Mouse (Mus musculus) hindbrain, embryonic 13.5 days (tissue): ENCODE data around the gene AC141477.1. TPM values are rescaled to one million over a fixed set of nuclear protein-coding genes. Genes with fewer than 3 reads are reported as not detected.

Experiments
- ATAC-seq: fragments of 200-750 bp; cut with Nextera tagmentation; 2 replicates; pipeline ENCODE4 v1.8.0; 2017; ENCODE audit warnings: moderate TSS enrichment; ENCODE audit not compliant: low FRiP score
- H3K27ac ChIP-seq: fragments of 300-500 bp; sonication (generic); 2 replicates; pipeline ENCODE4 v1.5.1; 2015; ENCODE audit warnings: inconsistent platforms, mild to moderate bottlenecking, moderate library complexity
- H3K27me3 ChIP-seq: fragments of 300-500 bp; sonication (generic); 2 replicates; pipeline ENCODE4 v1.6.1; 2015; ENCODE audit warnings: mild to moderate bottlenecking, inconsistent platforms
- H3K36me3 ChIP-seq: fragments of 300-500 bp; sonication (generic); 2 replicates; pipeline ENCODE4 v1.6.1; 2015; ENCODE audit warnings: mild to moderate bottlenecking, inconsistent platforms
- H3K4me1 ChIP-seq: fragments of 300-500 bp; sonication (generic); replicated peaks from 2 replicates; pipeline ENCODE4 v1.6.1; 2015; ENCODE audit warnings: inconsistent platforms
- H3K4me2 ChIP-seq: fragments of 300-500 bp; sonication (generic); 2 replicates; pipeline ENCODE4 v1.6.1; 2015; ENCODE audit warnings: inconsistent platforms, mild to moderate bottlenecking, moderate library complexity
- H3K4me3 ChIP-seq: fragments of 300-500 bp; sonication (generic); 2 replicates; pipeline ENCODE4 v1.5.1; 2015; ENCODE audit warnings: mild to moderate bottlenecking, inconsistent platforms
- H3K9ac ChIP-seq: fragments of 300-500 bp; sonication (generic); 2 replicates; pipeline ENCODE4 v1.6.1; 2015; ENCODE audit warnings: mild to moderate bottlenecking, inconsistent platforms
- H3K9me3 ChIP-seq: fragments of 300-500 bp; sonication (generic); 2 replicates; pipeline ENCODE4 v1.6.1; 2016; ENCODE audit warnings: inconsistent platforms
- WGBS: fragments of 180-500 bp; shearing (Covaris S2); methylation state at CpG from one replicate; pipeline ENCODE4 v1.1.7; 2015; 5-methylcytosine and 5-hydroxymethylcytosine counted together
- polyA plus RNA-seq: library from polyadenylated mRNA; unstranded; fragments of >200 nt; fragmentation: Nextera tagmentation; extraction: Ambion mirVana; gene quantifications from 2 replicates; pipeline ENCODE4 v1.2.1, GENCODE M21; 2015

Gene AC141477.1
- polyA plus RNA-seq = not detected in 2 replicates

DNA sequence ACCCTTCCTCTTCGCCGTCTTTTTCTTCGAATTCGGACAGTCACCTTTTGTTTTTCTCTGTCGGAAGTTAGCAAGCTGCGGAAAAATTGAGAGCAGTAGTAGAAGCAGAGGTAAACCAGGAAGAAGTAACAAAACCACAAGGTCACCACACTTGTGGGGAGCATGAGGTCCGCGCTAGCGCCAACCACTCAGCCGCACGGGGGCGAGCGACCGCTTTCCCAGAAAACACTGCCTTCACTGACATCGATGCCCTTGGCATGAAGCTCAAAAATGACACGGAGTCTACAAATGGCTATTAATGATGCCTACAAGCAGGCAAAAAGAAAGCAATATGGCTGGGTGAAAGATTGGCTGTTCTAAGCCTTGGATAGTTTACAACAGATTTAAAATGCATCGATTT is at the start of gene AC141477.1:
TSS of gene AC141477.1 (minus strand) at position 164 of the 400 bp plus-strand sequence.
- peak within 1 kb of the TSS; percentile 77 for H3K4me2 ChIP-seq
- no peak for ATAC-seq
- H3K27me3 ChIP-seq = no peaks in the 10 kb centered on the region
- 96% methylated on average over 17 of the region's 17 CpGs for WGBS
- H3K36me3 ChIP-seq = peaks cover 44% of the 10 kb centered on the region
- H3K27ac ChIP-seq = no peak within 1 kb of the TSS
- H3K9me3 ChIP-seq = no peaks in the 10 kb centered on the region
- H3K9ac ChIP-seq = no peak within 1 kb of the TSS
- H3K4me1 ChIP-seq = peaks cover 21% of the 10 kb centered on the region
- peak within 1 kb of the TSS; percentile 90; the same call in 1 of the 2 replicates for H3K4me3 ChIP-seq

DNA sequence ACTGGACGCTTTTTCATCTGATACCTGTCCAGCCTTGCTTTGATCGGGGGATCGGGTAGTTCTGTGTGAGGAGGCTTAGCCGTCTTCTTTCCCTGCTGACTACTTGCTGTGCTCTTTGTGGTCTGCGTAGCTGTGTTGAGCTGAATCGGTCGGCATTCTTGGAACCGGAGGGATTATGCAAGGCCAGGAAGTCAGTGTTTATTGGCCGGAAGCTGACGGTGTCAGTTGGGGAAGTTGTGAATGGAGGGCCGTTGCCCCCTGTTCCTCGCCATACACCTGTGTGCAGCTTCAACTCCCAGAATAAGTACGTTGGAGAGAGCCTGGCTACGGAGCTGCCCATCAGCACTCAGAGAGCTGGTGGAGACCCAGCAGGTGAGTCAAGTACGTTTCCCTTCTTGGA is 49.0 kb upstream of the AC141477.1 start:
- H3K4me1 ChIP-seq = no peaks in the 10 kb centered on the region
- no peak overlapping the region for H3K4me2 ChIP-seq
- no peak overlapping the region for H3K4me3 ChIP-seq
- ATAC-seq = no peak
- H3K9ac ChIP-seq = no peak overlapping the region
- H3K27ac ChIP-seq = no peak overlapping the region
- H3K36me3 ChIP-seq = peaks cover 94% of the 10 kb centered on the region
- H3K27me3 ChIP-seq = no peaks in the 10 kb centered on the region
- no peaks in the 10 kb centered on the region for H3K9me3 ChIP-seq
- 96% methylated on average over 15 of the region's 15 CpGs for WGBS

DNA sequence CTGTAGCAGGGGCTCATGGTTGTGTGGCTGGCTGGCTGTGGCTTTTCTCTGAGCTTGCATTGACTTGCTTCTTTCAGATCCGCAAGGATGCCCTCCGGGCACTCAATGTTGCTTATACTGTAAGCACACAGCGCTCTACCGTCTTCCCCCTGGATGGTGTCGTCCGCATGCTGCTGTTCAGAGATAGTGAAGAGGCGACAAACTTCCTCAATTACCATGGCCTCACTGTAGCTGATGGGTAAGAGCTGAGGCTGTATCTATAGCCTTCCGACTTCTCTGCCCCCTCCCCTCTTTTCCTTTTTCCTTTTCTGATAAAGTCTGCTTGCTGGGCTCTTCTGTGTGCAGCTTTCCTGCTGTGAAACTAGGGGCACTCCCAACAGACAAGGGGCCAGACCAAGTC is 48.0 kb upstream of the AC141477.1 start:
- Histone ChIP-seq H3K9me3 (no peaks in the 10 kb centered on the region), H3K9ac (no peak overlapping the region), H3K4me2 (no peak overlapping the region), H3K4me3 (no peak overlapping the region), H3K4me1 (no peaks in the 10 kb centered on the region), H3K27ac (no peak overlapping the region), H3K36me3 (peaks cover 94% of the 10 kb centered on the region), H3K27me3 (no peaks in the 10 kb centered on the region)
- WGBS = 96% methylated on average over 8 of the region's 8 CpGs
- ATAC-seq = no peak

DNA sequence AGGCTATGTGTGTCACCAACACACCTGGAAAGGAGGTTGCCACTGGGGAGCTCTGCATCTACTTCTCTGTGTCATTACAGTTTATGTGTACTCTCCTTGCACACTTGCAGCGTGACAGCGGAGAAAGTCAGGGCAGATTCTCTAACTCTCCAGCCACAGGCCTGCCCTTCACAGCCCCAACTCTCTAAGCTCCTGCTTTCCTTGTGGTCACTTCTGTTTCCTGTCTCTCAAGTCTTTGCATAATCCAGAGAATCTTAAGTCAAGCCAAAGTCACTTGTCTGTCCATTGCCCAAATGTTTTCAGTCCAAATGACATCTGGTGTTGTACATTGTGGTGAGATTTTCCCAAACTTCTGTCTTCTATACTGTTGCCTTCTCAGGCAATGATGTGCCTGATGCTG is 46.1 kb upstream of the AC141477.1 start:
- ATAC-seq = no peak
- H3K27ac ChIP-seq = no peak overlapping the region
- no peaks in the 10 kb centered on the region for H3K9me3 ChIP-seq
- H3K4me3 ChIP-seq = no peak overlapping the region
- no peak overlapping the region for H3K9ac ChIP-seq
- 100% methylated on average over 2 of the region's 2 CpGs for WGBS
- no peak overlapping the region for H3K4me2 ChIP-seq
- H3K36me3 ChIP-seq = peaks cover 98% of the 10 kb centered on the region
- H3K4me1 ChIP-seq = no peaks in the 10 kb centered on the region
- H3K27me3 ChIP-seq = no peaks in the 10 kb centered on the region

DNA sequence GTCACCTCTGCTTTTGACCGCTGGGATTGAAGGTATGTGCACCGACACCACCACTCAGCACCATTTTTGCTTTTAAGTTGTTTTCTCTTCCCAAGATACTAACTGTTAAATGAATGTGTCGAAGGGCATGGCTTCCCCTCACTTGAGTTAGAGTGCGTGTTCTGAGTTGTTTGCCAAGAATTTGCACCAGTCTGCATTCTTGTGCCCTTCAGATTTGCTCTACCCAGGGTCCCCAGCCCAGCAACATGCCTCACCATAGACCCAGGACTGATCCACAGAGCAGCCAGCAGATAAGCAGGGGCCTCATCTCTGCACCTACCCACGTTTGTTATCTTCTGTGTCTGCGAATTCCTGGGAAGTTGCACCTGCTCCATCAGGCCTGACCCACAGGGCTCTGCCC is 41.2 kb upstream of the AC141477.1 start:
- 94% methylated on average over 6 of the region's 6 CpGs for WGBS
- ATAC-seq = no peak
- no peak overlapping the region for H3K4me3 ChIP-seq
- no peak overlapping the region for H3K9ac ChIP-seq
- H3K4me2 ChIP-seq = no peak overlapping the region
- H3K4me1 ChIP-seq = no peaks in the 10 kb centered on the region
- H3K36me3 ChIP-seq = peaks cover 98% of the 10 kb centered on the region
- H3K9me3 ChIP-seq = no peaks in the 10 kb centered on the region
- no peaks in the 10 kb centered on the region for H3K27me3 ChIP-seq
- H3K27ac ChIP-seq = no peak overlapping the region

DNA sequence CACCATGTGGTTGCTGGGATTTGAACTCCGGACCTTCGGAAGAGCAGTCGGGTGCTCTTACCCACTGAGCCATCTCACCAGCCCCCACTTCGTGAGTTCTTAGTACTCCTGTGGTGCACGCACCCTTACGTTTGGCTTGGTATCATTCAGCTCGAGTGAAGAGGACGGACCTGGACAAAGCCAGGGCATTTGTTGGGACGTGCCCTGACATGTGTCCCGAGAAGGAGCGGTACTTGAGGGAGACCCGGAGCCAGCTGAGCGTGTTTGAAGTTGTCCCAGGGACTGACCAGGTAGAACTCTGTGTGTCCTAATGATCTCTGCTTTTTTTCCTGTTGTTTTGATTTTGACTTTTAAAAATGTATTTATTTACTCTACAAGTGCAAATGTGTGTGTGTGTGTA is 40.6 kb upstream of the AC141477.1 start:
- Histone ChIP-seq H3K4me1 (no peaks in the 10 kb centered on the region), H3K4me2 (no peak overlapping the region), H3K9me3 (no peaks in the 10 kb centered on the region), H3K36me3 (peaks cover 98% of the 10 kb centered on the region), H3K9ac (no peak overlapping the region), H3K27me3 (no peaks in the 10 kb centered on the region), H3K4me3 (no peak overlapping the region), H3K27ac (no peak overlapping the region)
- ATAC-seq = no peak
- 92% methylated on average over 13 of the region's 13 CpGs for WGBS

DNA sequence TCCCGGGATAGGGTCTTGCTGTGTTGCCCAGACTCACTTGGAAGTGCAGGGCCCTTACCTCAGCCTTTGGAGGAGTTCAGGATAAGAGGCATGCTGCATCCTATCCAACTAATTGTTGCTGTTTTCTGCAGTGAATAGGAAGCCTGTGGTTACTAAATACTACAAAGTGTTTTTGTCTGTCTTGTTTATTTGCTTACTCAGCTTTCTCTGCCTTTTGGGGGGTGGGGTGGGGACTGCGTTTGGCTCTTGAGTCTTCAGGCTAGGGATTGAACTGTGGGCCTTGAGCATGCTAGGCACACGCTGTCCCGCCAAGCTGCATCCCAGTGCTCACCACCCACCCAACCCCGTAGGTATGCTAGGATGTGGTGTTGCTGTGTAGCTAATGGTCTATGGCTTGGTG is 33.5 kb upstream of the AC141477.1 start:
- Histone ChIP-seq H3K27me3 (no peaks in the 10 kb centered on the region), H3K9me3 (no peaks in the 10 kb centered on the region), H3K4me2 (no peak overlapping the region; the same call in 1 of the 2 replicates), H3K36me3 (peaks cover 76% of the 10 kb centered on the region), H3K4me3 (no peak overlapping the region), H3K9ac (no peak overlapping the region), H3K4me1 (peaks cover 40% of the 10 kb centered on the region), H3K27ac (no peak overlapping the region)
- ATAC-seq = no peak
- WGBS = 92% methylated on average over 5 of the region's 5 CpGs

DNA sequence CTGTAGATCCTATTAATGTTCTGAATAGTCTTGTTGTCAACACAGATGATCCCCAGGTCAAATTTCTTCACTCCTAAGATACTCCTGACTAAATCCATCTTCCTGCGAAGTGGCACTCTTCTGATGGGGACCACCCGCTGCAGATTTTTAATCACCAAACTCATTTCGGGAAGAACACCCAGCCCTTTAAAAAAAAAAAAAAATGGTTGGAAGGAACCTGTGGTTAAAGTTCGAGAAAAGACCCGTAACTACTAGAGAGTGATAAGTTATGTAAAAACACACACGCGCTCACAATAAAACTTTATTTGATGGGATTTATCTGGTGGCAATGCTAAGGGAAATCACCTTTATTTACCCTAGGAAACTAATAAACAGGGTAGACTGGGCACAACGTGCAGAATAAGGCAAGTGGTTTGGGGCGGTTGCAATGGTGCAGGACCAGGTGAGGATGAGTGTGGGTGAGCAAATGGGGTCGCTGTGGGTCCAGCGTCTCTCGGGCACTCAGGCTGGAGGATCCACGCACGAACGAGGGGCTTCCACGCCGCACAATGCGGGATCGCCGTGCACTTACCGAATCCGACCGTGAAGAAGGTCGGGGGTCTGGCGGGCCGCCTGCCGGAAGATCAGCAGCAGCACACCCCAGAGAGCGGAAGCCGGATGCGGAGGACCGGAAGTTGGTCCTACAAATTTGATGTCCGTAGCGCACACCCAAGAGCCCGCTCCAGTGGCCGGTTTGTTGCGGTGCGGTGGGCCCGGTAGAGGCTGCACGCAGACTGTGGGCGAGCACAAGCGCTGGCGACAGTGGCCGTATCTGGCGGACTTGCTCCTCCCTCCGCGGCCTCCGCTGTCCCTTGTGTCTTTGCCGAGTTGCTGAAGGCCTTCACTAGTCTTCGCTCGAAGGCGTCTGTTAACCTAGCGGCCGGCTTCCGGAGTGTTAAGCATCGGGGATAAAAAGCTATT is 28.2 kb upstream of the AC141477.1 start, which contains the start of the genes Mcm3ap and Ybey:
TSS of gene Mcm3ap (plus strand) at position 725 of the 960 bp plus-strand sequence.
TSS of gene Ybey (minus strand) at position 912 of the 960 bp plus-strand sequence.
- Histone ChIP-seq H3K4me1 (peaks cover 41% of the 10 kb centered on the region), H3K9me3 (no peaks in the 10 kb centered on the region), H3K4me3 (peak within 1 kb of the TSS; percentile 75), H3K9ac (peak within 1 kb of the TSS; percentile 90), H3K27me3 (no peaks in the 10 kb centered on the region), H3K4me2 (peak within 1 kb of the TSS; percentile 66), H3K27ac (peak within 1 kb of the TSS; percentile 88), H3K36me3 (peaks cover 51% of the 10 kb centered on the region)
- WGBS = 2% methylated on average over 55 of the region's 55 CpGs
- peak; percentile 98 for ATAC-seq

DNA sequence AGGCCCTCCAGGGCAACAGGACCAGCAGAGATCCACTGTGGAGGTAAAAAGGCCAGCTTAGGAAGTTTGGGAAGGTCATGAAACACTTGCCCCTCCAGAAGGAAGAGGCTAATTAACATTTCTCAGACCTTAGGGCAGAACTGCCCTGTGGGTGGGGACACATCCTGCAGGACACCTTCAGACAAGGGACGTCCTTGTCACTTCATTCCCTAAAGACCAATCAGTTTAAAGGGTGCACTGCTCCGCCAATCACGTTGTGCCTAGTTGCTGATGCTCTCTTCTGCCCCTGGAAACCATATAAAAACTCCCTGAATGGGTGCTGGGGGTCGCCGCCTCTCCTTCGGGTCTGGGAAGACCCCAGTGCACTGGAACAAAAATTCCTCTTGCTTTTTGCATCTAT is 22.5 kb upstream of the AC141477.1 start:
- H3K4me2 ChIP-seq = no peak overlapping the region
- no peaks in the 10 kb centered on the region for H3K27me3 ChIP-seq
- H3K4me3 ChIP-seq = no peak overlapping the region
- H3K9me3 ChIP-seq = no peaks in the 10 kb centered on the region
- no peak overlapping the region for H3K9ac ChIP-seq
- H3K4me1 ChIP-seq = peaks cover 2% of the 10 kb centered on the region
- H3K27ac ChIP-seq = no peak overlapping the region
- H3K36me3 ChIP-seq = peaks cover 47% of the 10 kb centered on the region
- 89% methylated on average over 6 of the region's 6 CpGs for WGBS
- no peak for ATAC-seq

DNA sequence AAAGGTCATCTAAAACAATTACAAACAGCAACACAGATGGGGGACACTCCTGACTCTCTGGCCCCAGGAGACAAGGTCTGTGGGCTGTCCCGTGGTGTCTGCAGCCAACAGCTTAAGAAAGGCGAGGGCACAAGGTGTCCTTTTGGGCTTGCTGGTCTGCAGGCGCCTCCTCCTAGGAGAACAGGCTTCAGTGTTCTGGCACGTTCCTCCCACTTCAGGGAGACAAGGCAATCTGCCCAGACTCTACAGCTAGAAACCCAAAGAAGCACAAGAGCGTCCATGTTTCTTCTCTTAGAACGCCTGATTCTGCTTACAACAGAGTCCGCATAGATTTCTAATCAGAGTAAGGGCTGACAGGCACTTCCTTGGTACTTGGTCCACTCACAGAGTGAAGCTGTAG is 22.1 kb upstream of the AC141477.1 start:
- ATAC-seq = no peak
- Histone ChIP-seq H3K9ac (no peak overlapping the region), H3K4me3 (no peak overlapping the region), H3K4me1 (no peaks in the 10 kb centered on the region), H3K4me2 (no peak overlapping the region), H3K36me3 (peaks cover 47% of the 10 kb centered on the region), H3K27ac (no peak overlapping the region), H3K9me3 (no peaks in the 10 kb centered on the region), H3K27me3 (no peaks in the 10 kb centered on the region)
- WGBS = 93% methylated on average over 7 of the region's 7 CpGs

DNA sequence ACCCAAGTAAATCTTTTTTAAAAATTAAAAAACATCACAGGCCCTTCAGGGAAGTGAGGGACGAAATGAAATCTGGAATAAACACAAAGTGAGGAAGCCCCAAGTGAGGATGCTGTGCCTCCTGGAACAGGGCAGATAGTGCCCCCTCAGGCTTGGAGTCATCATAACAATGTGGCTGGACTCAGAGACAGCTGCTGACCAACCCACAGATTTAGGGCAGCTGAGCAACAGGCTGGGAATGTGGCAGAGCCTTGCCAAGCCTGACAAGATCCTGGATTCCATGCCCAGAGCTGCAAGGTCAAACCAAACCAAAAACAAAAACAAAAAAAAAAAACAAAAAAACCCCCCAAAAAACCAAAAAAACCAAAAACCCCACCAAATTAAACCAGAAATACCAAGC is 21.0 kb upstream of the AC141477.1 start:
- no peaks in the 10 kb centered on the region for H3K4me1 ChIP-seq
- peaks cover 47% of the 10 kb centered on the region for H3K36me3 ChIP-seq
- ATAC-seq = no peak
- WGBS = 95% methylated on average over 1 of the region's 1 CpGs
- H3K27me3 ChIP-seq = no peaks in the 10 kb centered on the region
- H3K4me2 ChIP-seq = no peak overlapping the region
- H3K9ac ChIP-seq = no peak overlapping the region
- no peaks in the 10 kb centered on the region for H3K9me3 ChIP-seq
- no peak overlapping the region for H3K27ac ChIP-seq
- H3K4me3 ChIP-seq = no peak overlapping the region

DNA sequence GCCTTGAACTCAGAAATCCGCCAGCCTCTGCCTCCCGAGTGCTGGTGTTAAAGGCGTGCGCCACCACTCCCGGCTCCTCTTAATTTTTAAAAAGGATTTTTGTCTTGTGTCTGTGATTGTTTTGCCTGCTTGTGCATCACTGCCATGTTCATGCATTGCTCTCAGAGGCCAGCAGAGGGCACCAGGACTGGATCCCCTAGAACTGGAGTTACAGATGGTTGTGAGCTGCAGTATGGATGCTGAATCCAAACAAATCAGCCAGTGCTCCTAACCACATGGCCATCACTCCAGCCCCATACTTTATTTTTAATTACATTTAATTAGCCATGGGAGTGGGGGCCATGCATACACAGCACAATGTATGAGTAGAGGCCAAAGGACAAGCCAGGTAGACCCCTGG is 15.0 kb upstream of the AC141477.1 start:
- Histone ChIP-seq H3K4me2 (no peak overlapping the region), H3K27me3 (no peaks in the 10 kb centered on the region), H3K4me3 (no peak overlapping the region), H3K9ac (no peak overlapping the region), H3K9me3 (no peaks in the 10 kb centered on the region), H3K27ac (no peak overlapping the region), H3K36me3 (peaks cover 3% of the 10 kb centered on the region; the same call in 1 of the 2 replicates), H3K4me1 (no peaks in the 10 kb centered on the region)
- 64% methylated on average over 5 of the region's 5 CpGs for WGBS
- no peak for ATAC-seq

DNA sequence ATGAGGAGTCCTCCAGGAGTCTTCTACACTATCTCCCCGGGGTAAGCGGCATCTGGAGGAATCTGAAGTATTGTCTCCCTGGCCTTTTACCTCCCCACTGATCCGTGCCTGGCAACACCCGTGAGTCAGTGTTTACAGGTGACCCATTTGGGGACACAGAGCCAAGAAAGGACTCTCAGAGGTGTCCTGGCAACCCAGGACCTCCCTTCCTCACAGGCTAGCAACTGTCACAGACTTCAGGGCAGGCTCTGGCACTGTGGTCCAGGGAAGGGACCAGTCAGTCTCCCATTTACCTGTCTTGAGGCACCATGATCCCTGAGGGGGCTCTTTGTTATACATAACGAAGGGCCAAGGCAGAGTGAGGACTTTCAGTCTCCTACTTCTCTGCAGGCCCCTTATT is 8.6 kb upstream of the AC141477.1 start, which contains the start of gene 2610028H24Rik:
TSS of gene 2610028H24Rik (plus strand) at position 231 of the 400 bp plus-strand sequence.
- Histone ChIP-seq H3K4me1 (no peaks in the 10 kb centered on the region), H3K27me3 (no peaks in the 10 kb centered on the region), H3K9ac (no peak within 1 kb of the TSS; the same call in 1 of the 2 replicates), H3K4me2 (no peak within 1 kb of the TSS), H3K9me3 (no peaks in the 10 kb centered on the region), H3K36me3 (no peaks in the 10 kb centered on the region), H3K4me3 (no peak within 1 kb of the TSS), H3K27ac (no peak within 1 kb of the TSS)
- 62% methylated on average over 5 of the region's 5 CpGs for WGBS
- no peak for ATAC-seq
